Mouse (Mus musculus) myocyte (in vitro differentiated cells): ENCODE measurements at regions not wholly inside any gene's neighbourhood (a gene's known extent, or its start where the extent isn't known, plus 50 kb on each side); places are given as distances from the start of the nearest gene placed in this dataset.

Experiments
- H3K27me3 ChIP-seq: one replicate; pipeline ENCODE4 v1.6.1; 2011; ENCODE audit not compliant: control insufficient read depth, insufficient read depth, insufficient read length
- H3K36me3 ChIP-seq: one replicate; pipeline ENCODE4 v1.6.1; 2011; ENCODE audit not compliant: control insufficient read depth, insufficient read depth
- H3K4me2 ChIP-seq: one replicate; pipeline ENCODE4 v1.6.1; 2011; ENCODE audit warnings: low read depth, control low read depth
- H3K4me3 ChIP-seq: one replicate; pipeline ENCODE4 v1.5.1; 2011; ENCODE audit warnings: mild to moderate bottlenecking, control low read depth, moderate library complexity
- H3K79me2 ChIP-seq: one replicate; pipeline ENCODE4 v1.6.1; 2011; ENCODE audit not compliant: control insufficient read depth, insufficient read depth
- H3ac ChIP-seq: one replicate; pipeline ENCODE4 v1.6.1; 2011; ENCODE audit not compliant: control insufficient read depth, insufficient read length
- CEBPB ChIP-seq: IDR thresholded peaks from 2 replicates; pipeline ENCODE4 v1.6.1; 2011; ENCODE audit warnings: mild to moderate bottlenecking, moderate library complexity; ENCODE audit not compliant: poor library complexity, insufficient read depth, severe bottlenecking
- E2F4 ChIP-seq: IDR thresholded peaks from one replicate; pipeline ENCODE4 v1.6.1; 2011; ENCODE audit warnings: mild to moderate bottlenecking, control low read depth, moderate library complexity; ENCODE audit not compliant: insufficient read depth
- MAX ChIP-seq: IDR thresholded peaks from one replicate; pipeline ENCODE4 v1.6.1; 2011; ENCODE audit warnings: low read depth, mild to moderate bottlenecking, control low read depth
- MYOD1 ChIP-seq, 3 experiments: IDR thresholded peaks; one replicate each; pipeline ENCODE4 v1.6.1; 2011; ENCODE audit warnings: control low read depth in 2 of 3, low read depth in 2 of 3, mild to moderate bottlenecking in 2 of 3, moderate library complexity in 1 of 3; ENCODE audit not compliant: insufficient read length in 2 of 3, control insufficient read depth in 1 of 3
- MYOG ChIP-seq, 3 experiments: IDR thresholded peaks; one replicate each; pipeline ENCODE4 v1.6.1; 2011; ENCODE audit warnings: control low read depth in 2 of 3, low read depth in 2 of 3, mild to moderate bottlenecking in 2 of 3; ENCODE audit not compliant: insufficient read length in 2 of 3, control insufficient read depth in 1 of 3, insufficient read depth in 1 of 3
- POLR2A ChIP-seq: IDR thresholded peaks from one replicate; pipeline ENCODE4 v1.6.1; 2011; ENCODE audit warnings: low read depth, mild to moderate bottlenecking, control low read depth, moderate library complexity; ENCODE audit not compliant: insufficient read length
- POLR2AphosphoS2 ChIP-seq: IDR thresholded peaks from one replicate; pipeline ENCODE4 v1.6.1; 2011; ENCODE audit warnings: low read depth, control low read depth; ENCODE audit not compliant: insufficient read length
- REST ChIP-seq: IDR thresholded peaks from one replicate; pipeline ENCODE4 v1.6.1; 2011; ENCODE audit warnings: mild to moderate bottlenecking, control low read depth, moderate library complexity; ENCODE audit not compliant: insufficient read depth, insufficient read length
- SRF ChIP-seq: IDR thresholded peaks from one replicate; pipeline ENCODE4 v1.6.1; 2011; ENCODE audit warnings: low read depth; ENCODE audit not compliant: control insufficient read depth, insufficient read length
- TCF12 ChIP-seq: IDR thresholded peaks from one replicate; pipeline ENCODE4 v1.6.1; 2011; ENCODE audit warnings: mild to moderate bottlenecking, control low read depth; ENCODE audit not compliant: poor library complexity, insufficient read depth, severe bottlenecking
- TCF3 ChIP-seq: IDR thresholded peaks from one replicate; pipeline ENCODE4 v1.6.1; 2011; ENCODE audit warnings: low read depth, control low read depth; ENCODE audit not compliant: insufficient read length
- USF1 ChIP-seq: IDR thresholded peaks from one replicate; pipeline ENCODE4 v1.6.1; 2011; ENCODE audit warnings: low read depth, mild to moderate bottlenecking, control low read depth, moderate library complexity

- Histone ChIP-seq H3K27me3 (no peaks in the 10 kb centered on the region), H3ac (no peak overlapping the region), H3K79me2 (no peaks in the 10 kb centered on the region), H3K4me2 (no peak overlapping the region), H3K4me3 (no peak overlapping the region), H3K36me3 (no peaks in the 10 kb centered on the region)
- no peak for TF ChIP-seq TCF12
- TF ChIP-seq REST: no peak
- TF ChIP-seq POLR2A: no peak
- TF ChIP-seq CEBPB: no peak
- no peak for TF ChIP-seq E2F4
- TF ChIP-seq TCF3: no peak
- no peak for TF ChIP-seq POLR2AphosphoS2
- no peak for TF ChIP-seq SRF
- TF ChIP-seq MAX: no peak
- TF ChIP-seq MYOD1 (IDR thresholded peaks at IDR 0.05; ENCODE audit: control insufficient read depth in 1 of 3, insufficient read length in 2 of 3, low read depth in 2 of 3): no peak
- TF ChIP-seq MYOG (IDR thresholded peaks at IDR 0.05; ENCODE audit: control insufficient read depth in 1 of 3, insufficient read depth in 1 of 3, insufficient read length in 2 of 3, low read depth in 2 of 3): no peak
- TF ChIP-seq USF1: no peak
Observed at GRCm38 (mm10) chr13:101919266-101919665, 151.2 kb upstream of the Pik3r1 start.

GRCm38 (mm10) chr13:101920384-101920783 is 152.4 kb upstream of the Pik3r1 start:
- H3K79me2 ChIP-seq: no peaks in the 10 kb centered on the region
- TF ChIP-seq MYOD1 (IDR thresholded peaks at IDR 0.05; ENCODE audit: control insufficient read depth in 1 of 3, insufficient read length in 2 of 3, low read depth in 2 of 3): no peak
- no peak for TF ChIP-seq REST
- TF ChIP-seq SRF: no peak
- no peak for TF ChIP-seq TCF3
- TF ChIP-seq USF1: no peak
- TF ChIP-seq POLR2A: no peak
- no peak for TF ChIP-seq MAX
- TF ChIP-seq CEBPB: no peak
- TF ChIP-seq TCF12: no peak
- TF ChIP-seq MYOG (IDR thresholded peaks at IDR 0.05; ENCODE audit: control insufficient read depth in 1 of 3, insufficient read depth in 1 of 3, insufficient read length in 2 of 3, low read depth in 2 of 3): no peak
- no peak for TF ChIP-seq E2F4
- TF ChIP-seq POLR2AphosphoS2: no peak

DNA sequence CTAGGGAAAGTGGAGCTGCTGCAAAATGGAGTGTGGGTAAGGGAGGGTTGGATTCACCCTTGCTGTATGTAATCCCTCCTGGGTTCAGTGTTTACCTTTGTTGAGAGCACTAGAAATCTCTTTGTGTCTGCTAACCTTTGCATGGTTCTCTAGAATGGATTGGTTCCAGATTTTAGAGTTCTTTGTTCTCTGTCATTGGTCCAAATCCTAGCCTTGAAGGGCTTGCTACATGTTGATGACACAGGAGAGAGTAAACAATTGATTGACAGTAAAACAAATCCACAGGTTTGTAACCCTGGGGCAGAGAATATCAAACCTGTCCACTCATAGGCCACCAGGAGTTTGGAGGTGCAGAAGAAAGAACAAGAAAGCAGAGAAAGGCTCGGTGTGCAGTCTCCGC is 156.6 kb upstream of the Pik3r1 start:
- H3K4me2 ChIP-seq: no peak overlapping the region
- H3K27me3 ChIP-seq: no peaks in the 10 kb centered on the region
- H3ac ChIP-seq: no peak overlapping the region
- no peaks in the 10 kb centered on the region for H3K36me3 ChIP-seq
- no peaks in the 10 kb centered on the region for H3K79me2 ChIP-seq
- TF ChIP-seq REST: no peak
- no peak overlapping the region for H3K4me3 ChIP-seq

More at GRCm38 (mm10) chr13:101920384-101920783, 152.4 kb upstream of the Pik3r1 start:
- H3K27me3 ChIP-seq: no peaks in the 10 kb centered on the region
- H3K4me2 ChIP-seq: no peak overlapping the region
- no peak overlapping the region for H3ac ChIP-seq
- H3K36me3 ChIP-seq: no peaks in the 10 kb centered on the region
- no peak overlapping the region for H3K4me3 ChIP-seq

DNA sequence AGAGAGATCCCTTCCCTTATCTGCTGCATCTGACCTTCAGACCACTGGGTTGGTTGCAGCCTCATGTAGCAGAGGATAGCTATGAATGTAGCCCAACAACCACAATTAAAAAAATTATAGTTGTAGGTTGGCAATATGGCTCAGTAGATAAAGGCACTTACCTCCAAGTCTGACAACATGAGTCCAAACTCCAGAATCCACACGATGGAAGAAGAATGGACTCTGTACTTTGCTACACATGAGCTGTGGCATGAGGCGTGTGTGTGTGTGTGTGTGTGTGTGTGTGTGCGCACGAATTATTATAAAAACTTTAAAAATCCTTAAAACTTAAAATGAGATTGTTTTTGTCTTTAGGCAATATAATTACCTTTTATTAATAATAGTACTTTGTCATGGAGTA is 163.2 kb upstream of the Pik3r1 start:
- H3K4me3 ChIP-seq: no peak overlapping the region
- no peaks in the 10 kb centered on the region for H3K27me3 ChIP-seq
- no peak overlapping the region for H3K4me2 ChIP-seq
- no peak overlapping the region for H3ac ChIP-seq
- no peaks in the 10 kb centered on the region for H3K36me3 ChIP-seq
- no peaks in the 10 kb centered on the region for H3K79me2 ChIP-seq
- TF ChIP-seq CEBPB (no peak), POLR2AphosphoS2 (no peak), TCF3 (no peak)

DNA sequence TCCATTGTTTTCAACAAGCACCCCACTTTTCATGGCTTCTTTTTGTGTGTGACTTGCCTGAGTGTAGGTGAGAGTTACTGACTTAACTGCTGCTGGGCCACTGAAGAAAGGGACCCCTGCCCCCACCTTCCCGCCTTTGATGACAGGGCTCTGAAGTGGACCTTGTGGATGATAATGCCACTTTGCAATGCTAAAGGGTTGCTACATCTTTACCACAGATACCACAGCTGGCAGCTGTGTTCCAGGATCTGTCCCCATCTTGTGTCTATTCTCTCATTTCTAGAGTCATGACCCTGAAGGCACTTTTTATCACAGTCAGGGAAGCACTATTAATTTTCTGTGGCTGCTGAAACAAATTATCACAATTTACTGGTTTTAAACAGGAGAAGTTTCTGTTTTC is 163.9 kb upstream of the Pik3r1 start:
- H3K79me2 ChIP-seq: no peaks in the 10 kb centered on the region
- no peaks in the 10 kb centered on the region for H3K27me3 ChIP-seq
- H3ac ChIP-seq: no peak overlapping the region
- TF ChIP-seq TCF12 (no peak), SRF (no peak), TCF3 (no peak), POLR2A (no peak), E2F4 (no peak), MYOD1 (IDR thresholded peaks at IDR 0.05; ENCODE audit: control insufficient read depth in 1 of 3, insufficient read length in 2 of 3, low read depth in 2 of 3) (no peak), CEBPB (0 out of 2 replicates have a peak, but pooled peaks have one; percentile 15)
- no peak overlapping the region for H3K4me2 ChIP-seq
- no peaks in the 10 kb centered on the region for H3K36me3 ChIP-seq
- no peak overlapping the region for H3K4me3 ChIP-seq

DNA sequence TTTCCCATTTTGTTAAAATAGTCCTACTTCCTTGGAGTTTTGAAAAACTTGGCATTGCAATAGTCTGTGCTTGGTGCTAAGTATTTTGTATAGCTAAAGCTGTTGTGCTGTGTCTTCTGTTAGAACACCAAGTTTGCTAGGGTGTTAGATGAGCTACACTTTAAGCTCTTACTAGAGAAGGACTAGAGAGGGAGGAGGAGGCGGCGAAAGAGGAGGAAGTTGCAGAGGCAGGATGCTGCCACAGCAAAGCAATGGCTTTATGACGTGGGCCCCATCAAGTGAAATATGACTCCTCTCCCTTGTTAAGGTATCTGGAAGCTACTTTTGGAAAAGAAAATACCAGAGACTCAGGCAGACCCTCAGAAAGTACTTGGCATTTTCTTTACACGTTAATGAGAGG is 167.8 kb upstream of the Pik3r1 start:
- no peaks in the 10 kb centered on the region for H3K36me3 ChIP-seq
- TF ChIP-seq USF1 (no peak), SRF (no peak), REST (no peak), POLR2AphosphoS2 (no peak), MYOD1 (IDR thresholded peaks at IDR 0.05; ENCODE audit: control insufficient read depth in 1 of 3, insufficient read length in 2 of 3, low read depth in 2 of 3) (no peak), POLR2A (no peak), CEBPB (no peak), MYOG (IDR thresholded peaks at IDR 0.05; ENCODE audit: control insufficient read depth in 1 of 3, insufficient read depth in 1 of 3, insufficient read length in 2 of 3, low read depth in 2 of 3) (no peak), TCF12 (no peak), MAX (no peak), E2F4 (no peak), TCF3 (no peak)

More for the DNA sequence above, 167.8 kb upstream of the Pik3r1 start:
- Histone ChIP-seq H3K4me2 (no peak overlapping the region), H3ac (no peak overlapping the region), H3K79me2 (no peaks in the 10 kb centered on the region), H3K27me3 (no peaks in the 10 kb centered on the region), H3K4me3 (no peak overlapping the region)
